Mouse (Mus musculus) frontal cortex, postnatal 10 days (tissue): ENCODE data around the gene Slc30a3.
"Not testable (repeated sequence)": the region's sequence is repeated elsewhere in the genome, so short reads cannot be mapped to it uniquely, and the experiment has no call there.

Experiments used
- DNase-seq, 2 experiments: peaks; one replicate each; pipeline ENCODE4 v3.0.0; 2022; ENCODE audit warnings: low spot score in 2 of 2, mixed read lengths in 1 of 2

Slc30a3 gene

DNA sequence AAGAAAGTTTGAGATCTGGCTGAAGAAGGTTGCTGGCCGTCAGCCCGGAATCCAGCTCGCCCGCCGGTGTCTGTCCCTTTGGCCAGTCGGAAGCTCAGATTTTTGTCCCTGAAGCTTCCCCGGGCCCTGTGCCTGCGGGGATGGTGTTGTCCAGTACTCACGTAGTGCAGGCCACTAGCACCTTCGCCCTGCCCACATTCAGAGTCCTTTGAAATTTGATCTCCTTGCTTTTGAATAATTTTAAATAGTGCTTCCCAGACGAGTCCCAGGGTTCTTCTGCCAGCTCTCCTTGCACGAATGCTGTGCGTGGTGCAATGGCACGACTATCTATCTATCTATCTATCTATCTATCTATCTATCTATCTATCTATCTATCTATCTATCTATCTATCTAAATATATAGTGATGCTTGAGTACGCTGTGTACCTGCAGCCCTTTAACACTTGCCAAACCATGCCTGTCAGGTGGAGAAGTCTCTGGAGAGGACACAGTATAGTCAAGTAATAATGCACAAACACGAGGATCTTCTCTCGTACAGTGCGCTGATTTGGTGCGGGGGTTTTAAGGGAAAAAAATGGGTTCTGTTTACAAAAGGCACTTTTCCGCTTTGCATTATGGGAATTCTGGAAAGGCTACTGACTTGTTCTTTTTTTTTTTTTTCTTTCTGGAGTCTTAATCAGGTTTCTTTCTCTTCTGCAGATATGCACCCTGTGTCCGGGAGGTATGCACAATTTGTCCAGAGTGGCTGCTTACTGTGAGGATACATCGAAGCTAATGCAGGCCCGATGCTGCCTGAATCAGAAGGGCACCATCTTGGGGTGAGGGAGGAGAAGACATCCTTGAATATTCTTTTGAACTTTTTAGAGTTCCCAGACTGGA lies 59.0 kb downstream of the Slc30a3 start, which contains the start of gene Slc5a6:
Gene Slc5a6 (minus strand): TSS at position 162 of the 879 bp plus-strand sequence.
- peak in 1 of 2 experiments; percentile 39 for DNase-seq

DNA sequence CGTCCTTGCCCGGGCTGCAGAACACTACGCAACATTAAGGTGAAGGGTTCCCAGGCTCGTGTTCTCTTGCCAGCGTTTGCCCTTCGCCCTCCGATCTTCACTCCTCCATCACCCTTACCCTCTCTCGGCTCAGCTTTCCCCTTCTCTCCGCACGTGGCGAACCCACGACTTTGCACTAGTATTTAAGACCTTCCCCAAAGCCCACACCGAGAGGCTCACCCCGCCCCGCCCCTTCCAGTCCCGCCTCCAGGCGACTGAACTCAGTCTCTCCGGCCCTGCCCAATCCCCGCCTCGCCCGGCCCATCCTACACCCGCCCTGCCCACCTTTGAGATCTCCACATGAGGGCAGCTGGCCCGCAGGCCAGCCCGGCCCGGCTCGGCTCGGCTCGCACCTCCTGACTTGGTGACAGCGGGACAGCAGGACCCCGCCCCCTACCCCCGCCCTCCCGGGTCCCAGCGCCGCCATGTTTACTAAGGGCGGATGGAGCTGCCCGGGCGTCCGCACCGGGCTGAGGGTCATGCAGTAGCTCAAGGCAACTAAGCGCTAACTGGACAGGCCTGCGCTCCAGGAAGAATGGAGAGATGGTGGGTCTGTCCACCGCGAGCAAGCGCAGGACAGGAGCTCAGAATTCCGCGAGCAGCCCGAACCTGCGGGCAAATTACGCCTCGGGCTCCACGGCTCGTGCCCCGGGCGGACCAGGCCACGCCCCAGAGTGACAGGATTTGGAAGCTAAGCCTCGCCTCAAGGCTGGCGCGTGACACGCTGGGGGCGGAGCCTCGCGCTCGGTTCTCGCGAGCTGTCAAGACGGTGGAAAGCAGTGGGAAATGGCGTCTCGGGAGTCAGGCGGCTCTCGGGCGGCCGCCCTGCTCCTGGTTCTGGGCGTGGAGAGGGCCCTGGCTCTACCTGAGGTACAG lies 59.9 kb downstream of the Slc30a3 start, which contains the start of gene Atraid:
Gene Atraid (plus strand): TSS at position 465 of the 915 bp plus-strand sequence.
- peak; percentile 97 to 98 for DNase-seq

DNA sequence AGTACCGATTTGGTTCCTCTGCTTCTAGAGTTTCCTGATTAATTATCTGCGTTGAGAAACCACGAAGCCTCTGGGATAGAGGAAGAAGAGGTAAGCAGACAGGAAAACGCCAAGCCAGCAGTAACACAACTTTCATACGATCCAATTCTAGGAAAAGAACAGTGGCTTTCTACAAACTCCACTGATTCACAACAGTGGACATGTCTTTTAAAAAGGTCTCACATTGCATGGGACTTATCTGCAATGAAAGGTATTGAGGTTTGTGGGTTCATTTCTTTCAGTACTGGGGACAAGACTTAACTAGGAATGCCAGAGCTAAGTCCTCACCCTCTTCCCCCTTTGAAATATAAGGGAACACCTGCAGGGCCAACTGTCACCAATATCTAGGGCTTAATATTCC lies 61.0 kb downstream of the Slc30a3 start:
- DNase-seq, result no peak

DNA sequence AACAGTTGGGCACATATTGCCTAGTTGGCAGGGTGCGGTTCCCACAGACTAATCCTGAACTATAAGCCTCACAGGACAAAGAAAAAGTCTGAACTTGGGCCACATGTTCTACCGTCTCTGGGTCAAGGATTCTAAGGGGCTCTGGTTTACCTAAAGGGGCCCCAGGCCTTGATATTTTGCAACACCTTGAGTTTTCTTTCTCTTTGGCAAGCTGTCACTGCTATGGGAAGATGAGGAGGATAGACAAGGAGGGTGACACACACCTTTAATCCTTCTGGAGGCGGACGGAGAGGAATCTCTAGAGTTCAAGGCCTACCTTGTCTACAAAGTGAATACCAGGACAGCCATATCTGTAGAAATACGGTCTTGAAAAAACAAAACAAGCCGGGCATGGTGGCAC lies 61.6 kb downstream of the Slc30a3 start:
- no peak for DNase-seq

DNA sequence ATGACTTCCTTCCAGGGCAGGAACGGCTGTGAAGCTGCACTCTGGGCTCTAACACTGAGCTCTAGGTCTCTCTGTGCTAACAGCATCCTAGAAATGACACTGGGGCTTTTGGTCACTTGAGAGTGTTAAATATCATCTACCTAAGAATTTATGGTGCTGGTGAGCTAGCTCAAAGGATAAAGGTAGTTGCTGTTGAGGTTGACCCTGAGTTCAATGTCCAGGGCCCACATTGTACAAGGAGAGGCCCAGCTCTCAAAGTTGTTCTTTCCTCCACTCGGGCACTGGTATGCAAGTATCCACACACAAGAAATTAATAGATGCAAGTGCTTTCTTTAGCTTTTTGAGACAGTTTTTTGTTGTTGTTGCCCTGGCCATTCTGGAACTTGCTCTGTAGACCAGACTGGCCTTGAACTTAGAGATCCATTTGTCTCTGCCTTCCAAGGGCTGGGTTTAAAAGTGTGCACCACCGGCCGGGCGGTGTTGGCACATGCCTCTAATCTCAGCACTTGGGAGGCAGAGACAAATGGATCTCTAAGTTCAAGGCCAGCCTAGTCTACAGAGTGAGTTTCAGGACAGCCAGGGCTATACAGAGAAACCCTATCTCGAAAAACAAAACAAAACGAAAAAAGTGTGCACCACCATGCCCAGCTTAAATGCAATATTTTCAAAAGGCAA lies 69.7 kb downstream of the Slc30a3 start:
- no peak for DNase-seq

DNA sequence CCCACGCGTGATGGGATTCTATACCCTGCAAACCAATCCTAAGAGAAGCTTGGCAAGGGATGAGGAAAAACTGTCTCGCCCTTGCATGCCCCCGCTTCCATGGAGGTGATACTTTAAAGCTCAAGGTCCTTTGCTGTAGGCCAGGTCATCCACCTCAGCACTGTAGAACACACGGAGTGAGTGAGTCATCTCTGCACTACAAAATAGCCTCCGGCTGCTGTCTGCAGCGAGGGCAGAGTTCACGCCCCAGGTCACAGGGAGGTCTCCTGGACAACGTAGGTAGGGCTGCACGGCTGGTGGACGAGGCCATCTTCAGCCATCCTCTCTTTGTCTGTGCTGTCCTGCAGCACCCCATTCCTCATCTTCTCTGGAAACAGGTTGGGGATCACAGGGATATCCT lies 71.5 kb downstream of the Slc30a3 start:
- not testable (repeated sequence) for DNase-seq
